Mouse (Mus musculus) gastrocnemius, postnatal 10 days (tissue): ENCODE data around the gene Col25a1. TPM values are rescaled to one million over a fixed set of nuclear protein-coding genes. Genes with fewer than 3 reads are reported as not detected.

Source experiments
- DNase-seq: peaks from one replicate; pipeline ENCODE4 v3.0.0; 2021; ENCODE audit warnings: mixed read lengths
- total RNA-seq, 2 experiments: library from RNA; stranded (reverse); gene quantifications; 2 replicates each; pipeline ENCODE4 v1.2.3; 2021

The Col25a1 gene
- total RNA-seq, 2 experiments from 2014 or later, result 1.0 to 2.1 TPM

GRCm38 (mm10) chr3:130252355-130252754 lies 121.1 kb downstream of the Col25a1 start:
- DNase-seq, result no peak

DNA sequence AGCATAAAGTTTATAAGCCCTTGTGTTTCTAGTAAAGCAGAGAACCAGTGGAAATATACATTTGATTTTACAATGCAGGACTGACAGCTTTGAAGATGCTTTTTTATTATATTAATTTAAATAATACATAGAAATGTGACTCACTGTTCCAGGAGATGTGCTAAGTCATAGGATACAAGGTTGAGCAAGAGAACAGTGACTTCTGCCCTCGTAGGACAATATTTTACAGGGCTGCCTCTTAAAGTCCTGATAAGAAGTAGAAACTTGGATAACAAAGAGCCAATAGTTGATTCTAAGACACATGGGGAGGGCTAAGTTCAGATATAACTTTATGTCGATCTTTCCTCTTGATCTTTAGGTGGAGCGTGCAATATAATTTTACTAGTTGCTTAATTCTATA lies 124.8 kb downstream of the Col25a1 start:
- no peak for DNase-seq

- DNase-seq, result no peak
Observed at GRCm38 (mm10) chr3:130256610-130257009, 125.3 kb downstream of the Col25a1 start.

DNA sequence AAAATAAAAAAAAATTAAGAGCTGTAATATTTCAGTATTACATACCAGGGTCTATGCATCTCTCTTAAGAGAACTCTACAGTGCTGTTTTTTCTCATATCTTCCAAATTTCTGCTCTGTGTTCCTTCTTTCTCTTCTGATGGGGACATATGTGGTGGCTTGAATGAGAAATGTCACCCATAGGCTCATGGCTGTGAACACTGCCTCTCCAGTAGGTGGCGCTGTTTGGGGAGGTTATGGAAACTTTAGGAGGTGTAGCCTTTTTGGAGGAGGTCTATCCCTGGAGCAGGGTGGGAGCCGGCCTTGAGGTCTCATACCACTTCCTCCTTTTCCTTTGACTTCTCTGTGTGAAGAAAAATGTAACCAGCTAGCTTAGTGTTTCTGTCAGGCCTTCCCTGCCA lies 128.4 kb downstream of the Col25a1 start:
- no peak for DNase-seq

DNA sequence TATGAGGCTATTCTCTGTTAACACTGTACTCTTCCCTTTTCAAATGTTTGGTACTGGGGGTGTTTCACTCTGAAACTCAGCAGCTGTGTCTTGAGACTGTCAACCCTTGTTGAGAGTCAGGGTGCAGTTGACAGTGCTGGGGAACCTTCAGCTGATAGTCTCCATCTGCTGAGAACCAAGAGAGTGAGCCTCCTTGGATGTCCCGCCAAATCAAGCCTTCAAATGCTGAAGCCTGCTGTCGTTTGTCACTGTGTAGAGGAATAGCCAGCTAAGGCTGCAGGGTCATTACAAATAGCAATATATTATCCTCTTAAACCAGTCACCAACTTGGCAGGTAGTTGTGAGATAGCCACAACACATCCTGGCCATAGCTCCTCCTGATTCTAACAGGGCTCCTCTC lies 129.0 kb downstream of the Col25a1 start:
- no peak for DNase-seq

DNA sequence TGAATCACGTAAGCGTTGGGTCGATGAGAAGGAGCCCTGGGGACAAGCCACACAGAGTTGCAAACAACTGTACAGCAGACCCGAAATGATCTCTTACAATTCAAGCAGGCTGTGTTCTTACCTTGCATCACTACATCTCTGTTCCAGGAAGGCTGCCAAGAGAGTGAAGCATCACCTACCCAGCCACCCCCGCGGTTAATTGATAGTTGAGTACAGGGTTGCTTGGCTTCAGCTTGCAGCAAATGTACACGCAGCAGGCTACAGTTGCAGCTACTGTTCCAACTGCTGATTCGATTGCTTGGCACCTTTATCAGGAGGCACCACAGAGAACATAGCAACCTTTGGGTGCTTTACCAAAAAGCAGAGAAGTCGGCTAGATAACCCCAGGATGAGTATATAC lies 133.8 kb downstream of the Col25a1 start:
- no peak for DNase-seq

DNA sequence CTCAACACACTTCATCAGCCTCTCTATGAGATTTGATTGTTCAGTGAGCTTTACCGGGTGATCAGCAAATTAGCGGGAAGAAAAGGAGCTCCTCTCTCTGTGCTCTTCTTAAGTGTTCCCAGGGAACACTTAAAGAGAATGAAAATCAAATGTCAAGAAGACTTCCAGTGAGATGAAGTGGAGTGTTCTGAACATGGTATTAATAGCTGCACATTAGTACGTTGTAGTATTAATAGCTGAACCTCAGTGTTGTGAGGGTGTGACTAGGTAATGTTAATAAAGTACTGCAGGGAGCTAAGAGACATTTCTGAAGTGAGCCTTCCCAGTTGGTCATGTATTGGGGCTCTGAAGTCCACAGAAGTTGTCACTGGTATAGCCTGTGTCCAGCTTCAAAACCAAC lies 139.2 kb downstream of the Col25a1 start:
- no peak for DNase-seq

DNA sequence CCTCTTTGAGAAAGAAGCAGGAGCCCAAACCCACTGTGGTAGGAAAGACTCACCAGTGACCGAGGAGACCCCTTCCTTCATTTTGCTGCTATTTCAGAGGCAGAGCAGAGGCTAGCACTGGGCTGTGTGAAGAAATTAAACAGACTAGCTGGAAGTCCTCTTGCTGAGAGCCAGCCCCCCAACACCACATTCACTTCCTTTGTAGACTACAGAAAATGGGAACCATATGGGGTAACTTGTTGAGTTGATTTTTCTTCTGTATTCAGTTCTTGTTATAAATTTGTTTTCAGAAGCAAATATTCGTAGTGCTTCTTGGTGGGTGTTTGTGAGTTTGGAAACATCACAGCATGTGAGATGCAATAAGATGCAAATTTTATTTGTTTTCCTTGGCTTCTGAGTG lies 142.6 kb downstream of the Col25a1 start:
- no peak for DNase-seq

GRCm38 (mm10) chr3:130278298-130279050 lies 147.2 kb downstream of the Col25a1 start:
- DNase-seq, result no peak

DNA sequence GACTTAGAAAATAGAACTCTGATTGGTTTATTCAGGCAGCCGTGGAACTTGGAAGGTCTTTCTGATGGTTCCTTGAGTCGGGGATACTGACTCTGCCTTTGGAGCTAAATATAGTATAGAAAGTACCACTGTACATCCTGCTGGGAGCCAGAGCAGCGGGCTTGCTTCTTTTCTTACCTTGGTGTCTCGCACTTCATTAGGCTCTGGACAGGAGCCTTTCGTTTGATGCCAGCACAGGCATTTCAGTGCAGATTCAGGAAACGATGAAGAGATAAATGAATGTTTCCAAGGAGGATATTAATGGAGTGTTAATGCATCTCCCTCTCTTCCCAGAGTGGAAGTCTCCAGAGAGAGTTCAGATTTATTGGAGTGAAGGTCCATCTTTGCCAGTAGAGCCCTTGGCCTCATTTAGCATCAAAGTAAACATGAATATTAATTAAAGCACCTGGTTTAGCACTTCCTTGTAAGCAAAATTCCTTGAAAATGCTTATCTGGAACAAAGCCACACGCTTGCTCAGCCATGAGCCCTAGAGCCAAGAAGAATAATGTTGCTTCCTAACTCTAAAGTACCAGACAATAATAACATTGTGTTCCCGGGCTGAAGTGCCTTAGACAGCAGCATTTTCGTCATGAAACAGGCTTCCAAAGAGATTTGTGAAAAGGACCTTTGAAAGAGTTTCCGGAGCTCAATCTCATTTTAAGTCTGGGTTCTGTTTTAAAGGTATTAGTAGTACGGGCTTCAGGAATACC lies 151.9 kb downstream of the Col25a1 start:
- DNase-seq, result no peak

DNA sequence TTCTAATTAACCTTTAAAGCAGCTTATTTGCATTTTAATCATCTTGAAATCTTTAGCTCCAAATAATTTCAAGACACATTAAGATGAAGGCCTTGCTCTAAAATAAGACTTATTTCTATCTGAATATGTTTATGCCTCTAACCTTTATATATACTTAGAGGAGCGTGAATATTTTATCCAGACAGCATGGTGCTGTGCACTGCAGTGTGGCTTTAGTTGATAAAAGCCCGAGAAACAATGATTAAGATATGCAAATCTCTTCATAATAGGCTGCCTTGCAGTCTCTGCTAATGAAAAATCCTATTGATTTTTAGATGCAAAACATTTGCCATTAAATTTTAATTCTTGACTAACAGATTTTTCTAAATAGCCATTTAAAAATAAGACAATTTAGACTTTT lies 156.8 kb downstream of the Col25a1 start:
- DNase-seq, result no peak

GRCm38 (mm10) chr3:130288756-130289155 lies 157.5 kb downstream of the Col25a1 start:
- DNase-seq, result no peak

DNA sequence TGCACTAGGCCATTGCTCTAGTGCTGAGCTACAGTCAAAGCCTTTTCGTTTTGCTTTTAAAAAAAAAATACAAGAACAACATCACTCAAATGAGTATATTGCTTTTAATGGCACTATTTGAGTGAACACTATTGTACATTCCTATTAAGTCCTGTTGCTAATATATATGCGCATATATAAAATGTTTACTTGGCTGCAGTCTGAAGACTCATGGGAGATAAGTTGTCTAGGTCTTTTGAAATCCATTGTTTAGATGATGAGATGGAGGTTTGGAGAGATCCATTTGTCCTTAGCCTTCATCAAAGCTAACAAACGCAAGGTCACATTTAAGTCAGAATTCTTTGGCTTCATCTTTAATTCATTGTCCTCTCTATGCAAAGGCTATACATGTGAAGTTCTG lies 157.9 kb downstream of the Col25a1 start:
- no peak for DNase-seq

GRCm38 (mm10) chr3:130290175-130290574 lies 158.9 kb downstream of the Col25a1 start:
- no peak for DNase-seq

DNA sequence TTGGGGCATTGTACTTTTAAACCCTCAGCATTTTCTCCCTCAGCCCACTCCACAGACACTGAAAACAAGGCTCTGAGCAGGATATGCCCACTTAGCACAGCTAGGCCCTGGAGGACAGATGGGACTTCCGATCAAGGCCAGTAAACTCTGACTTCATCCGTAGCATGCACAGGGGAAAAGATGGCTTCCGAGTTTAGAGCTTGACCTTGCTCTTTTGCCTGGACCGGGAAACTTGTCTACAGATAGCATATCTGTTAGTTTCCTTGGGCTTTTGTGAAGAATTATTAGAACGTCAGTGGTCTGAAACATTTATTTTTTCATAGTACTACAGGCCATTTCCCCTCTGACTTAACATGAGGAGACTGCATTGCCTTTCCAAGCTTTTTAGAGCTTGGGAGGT lies 159.4 kb downstream of the Col25a1 start:
- DNase-seq, result no peak

DNA sequence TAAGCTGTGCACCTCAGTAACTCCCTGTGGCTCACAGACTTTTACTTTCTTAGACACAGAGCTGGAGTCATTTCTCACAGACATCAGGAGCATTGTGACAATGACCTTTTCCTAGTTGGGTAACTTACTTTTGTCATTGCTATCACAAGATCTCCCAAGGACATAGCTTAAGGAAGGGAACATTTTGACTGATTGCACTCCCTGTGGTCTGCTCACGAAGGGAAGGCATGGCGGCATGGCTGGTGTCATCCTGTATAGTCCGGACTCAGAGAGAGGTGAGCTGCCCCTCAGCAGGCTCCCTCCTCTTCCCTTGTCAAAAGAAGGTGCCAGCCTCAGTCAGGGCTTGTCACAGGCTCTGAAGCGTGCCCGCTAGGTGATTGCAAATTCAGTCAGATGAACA lies 160.6 kb downstream of the Col25a1 start:
- DNase-seq, result no peak

- DNase-seq, result no peak
Observed at GRCm38 (mm10) chr3:130300530-130300929, 169.2 kb downstream of the Col25a1 start.

DNA sequence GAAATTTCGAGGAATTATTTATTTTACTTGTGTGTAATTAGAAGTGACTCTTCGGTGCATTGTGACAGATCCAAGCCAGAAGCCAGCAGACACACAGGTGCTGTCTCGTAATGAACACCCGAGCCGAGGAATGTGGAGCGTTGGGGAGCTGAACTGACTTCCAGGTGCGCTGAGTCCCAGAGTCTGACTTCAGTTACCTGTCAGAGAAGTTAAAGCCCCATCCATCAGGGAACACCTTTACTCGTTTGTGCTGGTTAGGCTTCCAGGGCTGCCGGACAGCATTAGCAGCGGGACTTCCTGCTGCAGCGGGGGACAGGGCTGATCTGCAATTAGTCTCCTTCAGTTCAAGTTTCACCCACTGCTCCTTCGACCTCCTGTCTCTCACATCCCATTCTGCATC lies 172.3 kb downstream of the Col25a1 start:
- no peak for DNase-seq

DNA sequence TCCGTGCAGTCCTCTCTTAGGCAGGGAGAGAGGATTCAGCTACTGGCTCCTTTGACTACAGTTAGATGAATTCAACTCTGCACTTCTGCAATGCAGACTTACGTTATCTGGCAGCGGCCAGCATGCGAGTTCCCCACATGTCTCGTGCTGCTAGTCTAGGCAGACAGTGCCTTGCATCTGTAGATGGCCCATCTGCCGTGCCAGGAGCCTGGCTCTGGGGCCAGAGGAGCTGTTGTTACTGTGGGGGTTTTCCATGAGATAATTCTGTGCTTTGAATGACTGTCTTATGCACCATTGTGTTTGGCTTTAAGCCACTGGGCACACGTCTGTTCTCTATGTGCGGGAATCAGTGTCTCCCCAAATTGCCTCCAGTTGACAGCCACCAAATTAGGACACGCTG lies 173.5 kb downstream of the Col25a1 start:
- no peak for DNase-seq

- DNase-seq, result no peak
Observed at GRCm38 (mm10) chr3:130305686-130306085, 174.4 kb downstream of the Col25a1 start.

- DNase-seq, result no peak
Observed at GRCm38 (mm10) chr3:130309277-130309676, 178.0 kb downstream of the Col25a1 start.

- no peak for DNase-seq
Observed at GRCm38 (mm10) chr3:130310694-130311305, 179.5 kb downstream of the Col25a1 start.

DNA sequence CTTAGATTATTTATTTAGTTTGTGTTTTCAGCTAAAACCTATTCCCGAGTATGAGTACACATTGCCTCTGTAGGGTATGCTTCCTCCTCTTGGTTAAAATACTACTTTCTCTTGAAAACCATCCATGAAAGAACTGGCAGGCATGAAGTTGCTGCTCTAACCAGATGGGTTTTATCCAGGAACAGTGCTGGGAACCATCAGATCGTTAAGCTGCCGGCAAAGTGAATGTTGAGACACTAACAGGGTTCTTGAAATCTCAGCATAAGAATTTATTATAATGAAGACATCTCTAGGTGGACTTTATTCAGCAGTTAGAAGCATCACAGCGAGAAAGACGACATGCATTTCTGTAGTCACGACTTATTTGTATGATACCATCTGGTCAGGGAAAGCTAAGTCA lies 181.9 kb downstream of the Col25a1 start:
- DNase-seq, result no peak
